8 mouse cellular contexts compared by ENCODE assay signal in genomic region chr5:109866337-109867126, GRCm38 (mm10). TPM values are rescaled to one million over a fixed set of nuclear protein-coding genes. Genes with fewer than 3 reads are reported as not detected.
A peak's percentile ranks its signal among the peaks of the same experiment; 100 is the strongest.
DNase-seq lines count a peak whose midpoint lies in the region; ATAC-seq lines count a peak whose summit lies in the region.

No protein-coding gene starts in this region.

- H3K9me3 ChIP-seq in lung, embryonic 16.5 days (ENCODE audit: control insufficient read depth, low read length) = no peaks in the 10 kb centered on the region

- H3K27ac ChIP-seq in lung, embryonic 16.5 days (ENCODE audit: low read length) = peak overlapping the region; percentile 50; the same call in 1 of the 2 replicates

- under 1% methylated on average over 22 of the region's 22 CpGs for WGBS in lung, embryonic 16.5 days

- H3K36me3 ChIP-seq in lung, embryonic 16.5 days (ENCODE audit: control insufficient read depth, insufficient read depth, low read length) = no peaks in the 10 kb centered on the region

- peaks cover 2% of the 10 kb centered on the region for H3K4me1 ChIP-seq in lung, embryonic 16.5 days (replicated peaks; ENCODE audit: control insufficient read depth, insufficient read depth, low read length)

- ATAC-seq in hematopoietic stem cell, adult 5-6 weeks (replicated peaks in 1 of 2; ENCODE audit: insufficient read depth in 1 of 2, low FRiP score in 2 of 2, low TSS enrichment in 1 of 2, low read depth in 1 of 2, poor library complexity in 2 of 2, severe bottlenecking in 2 of 2) = peak; percentile 100
- peak; percentile 100 for ATAC-seq in lung, embryonic 16.5 days (ENCODE audit: low read depth)

- peak overlapping the region; percentile 46 for H3K4me2 ChIP-seq in lung, embryonic 16.5 days (ENCODE audit: low read depth, low read length)

- DNase-seq in MEL-GATA-1-ER (ENCODE audit: extremely low read depth, low read depth) = peak; percentile 89
- peak; percentile 83 for DNase-seq in cerebellum, adult 8-10 months
- DNase-seq in forelimb bud, embryonic 11.5 days (ENCODE audit: low read depth, low spot score) = peak; percentile 82
- DNase-seq in layer of hippocampus, adult 9-10 months (ENCODE audit: low spot score) = peak; percentile 81
- DNase-seq in ovary, postnatal 10 days (ENCODE audit: low spot score) = peak; percentile 52
- peak; percentile 82 to 84 for DNase-seq in thymus, postnatal 10 days (ENCODE audit: low spot score in 2 of 2)

- peak overlapping the region; percentile 69 for H3K4me3 ChIP-seq in lung, embryonic 16.5 days (ENCODE audit: low read length)

- H3K9ac ChIP-seq in lung, embryonic 16.5 days (ENCODE audit: low read length) = peak overlapping the region; percentile 74

- no peaks in the 10 kb centered on the region for H3K27me3 ChIP-seq in lung, embryonic 16.5 days (ENCODE audit: control insufficient read depth, insufficient read depth, low read depth, low read length)

RNA-seq across cellular contexts. Expression of gene Gm15446, which starts 56.7 kb away (rescaled TPM):
- 115 and 132 TPM in 2 replicates for total RNA-seq in hematopoietic stem cell, adult 5-6 weeks (2017)
- polyA plus RNA-seq in lung, embryonic 16.5 days (2015; fragmentation: Nextera tagmentation; extraction: Ambion mirVana) = 0.48 and 0.68 TPM in 2 replicates

Comparison
In these comparisons a context has a peak if more than half of its experiments do, and no peak if none do; other contexts are left out.
1. Peak in every context shown above with its lines: DNase-seq, ATAC-seq, H3K4me3 ChIP-seq and H3K27ac ChIP-seq.